Mouse (Mus musculus): ENCODE data around the gene 1700017B05Rik. TPM values are rescaled to one million over a fixed set of nuclear protein-coding genes. Genes with fewer than 3 reads are reported as not detected.

Gene 1700017B05Rik
- 9.8 TPM for polyA plus RNA-seq (2014; fragmentation: Illumina TruSeq; extraction: RNeasy Lipid Tissue Mini Kit (QIAGEN cat#74804); ENCODE audit: insufficient read depth, low read depth, low replicate concordance)

GRCm38 (mm10) chr9:57261913-57262794 is at the start of gene 1700017B05Rik:
TSS of gene 1700017B05Rik (minus strand) at chr9:57262612.

GRCm38 (mm10) chr9:57236256-57236655 is 26.2 kb downstream of the 1700017B05Rik start, which contains the start of gene Trcg1:
TSS of gene Trcg1 (plus strand) at chr9:57236556.

Other genes with a start within 250 kb of the 1700017B05Rik start
- 13.1 TPM for gene Sin3a, start 190.6 kb downstream of the 1700017B05Rik start, polyA plus RNA-seq (2014; fragmentation: Illumina TruSeq; extraction: RNeasy Lipid Tissue Mini Kit (QIAGEN cat#74804); ENCODE audit: insufficient read depth, low read depth, low replicate concordance)
- 46.6 TPM for gene Man2c1, start 131.9 kb downstream of the 1700017B05Rik start, polyA plus RNA-seq (2014; fragmentation: Illumina TruSeq; extraction: RNeasy Lipid Tissue Mini Kit (QIAGEN cat#74804); ENCODE audit: insufficient read depth, low read depth, low replicate concordance)
- 5.2 TPM for gene Neil1, start 114.3 kb downstream of the 1700017B05Rik start, polyA plus RNA-seq (2014; fragmentation: Illumina TruSeq; extraction: RNeasy Lipid Tissue Mini Kit (QIAGEN cat#74804); ENCODE audit: insufficient read depth, low read depth, low replicate concordance)
- gene Commd4, start 104.3 kb downstream of the 1700017B05Rik start, polyA plus RNA-seq (2014; fragmentation: Illumina TruSeq; extraction: RNeasy Lipid Tissue Mini Kit (QIAGEN cat#74804); ENCODE audit: insufficient read depth, low read depth, low replicate concordance), result 52.7 TPM
- not detected for gene Trcg1, start 26.1 kb downstream of the 1700017B05Rik start, polyA plus RNA-seq (2014; fragmentation: Illumina TruSeq; extraction: RNeasy Lipid Tissue Mini Kit (QIAGEN cat#74804); ENCODE audit: insufficient read depth, low read depth, low replicate concordance)
- 17.6 TPM for gene Ppcdc, start 177.5 kb upstream of the 1700017B05Rik start, polyA plus RNA-seq (2014; fragmentation: Illumina TruSeq; extraction: RNeasy Lipid Tissue Mini Kit (QIAGEN cat#74804); ENCODE audit: insufficient read depth, low read depth, low replicate concordance)
- 3.3 TPM for gene Scamp5, start 205.4 kb upstream of the 1700017B05Rik start, polyA plus RNA-seq (2014; fragmentation: Illumina TruSeq; extraction: RNeasy Lipid Tissue Mini Kit (QIAGEN cat#74804); ENCODE audit: insufficient read depth, low read depth, low replicate concordance)
- 0.50 TPM for gene Rpp25, start 241.4 kb upstream of the 1700017B05Rik start, polyA plus RNA-seq (2014; fragmentation: Illumina TruSeq; extraction: RNeasy Lipid Tissue Mini Kit (QIAGEN cat#74804); ENCODE audit: insufficient read depth, low read depth, low replicate concordance)

Data from lung, adult 10 weeks (tissue).